Mouse (Mus musculus) olfactory bulb, adult 2 months (tissue): ENCODE measurements around the gene Zfp710. TPM values are rescaled to one million over a fixed set of nuclear protein-coding genes. Genes with fewer than 3 reads are reported as not detected.

Experiments used
- H3K27ac ChIP-seq: fragments of 200-500 bp; 2 replicates; pipeline ENCODE4 v1.5.1; 2012; ENCODE audit warnings: low read depth, low read length; ENCODE audit not compliant: insufficient read depth
- H3K4me1 ChIP-seq: fragments of 200-500 bp; 2 replicates; pipeline ENCODE4 v1.6.1; 2012; ENCODE audit warnings: low read length; ENCODE audit not compliant: control insufficient read depth, insufficient read depth
- H3K4me3 ChIP-seq: fragments of 200-500 bp; 2 replicates; pipeline ENCODE4 v1.5.1; 2012; ENCODE audit warnings: mild to moderate bottlenecking, low read depth, low read length, moderate library complexity; ENCODE audit not compliant: insufficient read depth
- CTCF ChIP-seq: fragments of 200-500 bp; IDR thresholded peaks from 2 replicates; pipeline ENCODE4 v1.5.1; 2012; ENCODE audit warnings: low read depth, mild to moderate bottlenecking, low read length, moderate library complexity; ENCODE audit not compliant: insufficient read depth
- POLR2A ChIP-seq: fragments of 200-500 bp; IDR thresholded peaks from 2 replicates; pipeline ENCODE4 v1.6.1; 2012; ENCODE audit warnings: mild to moderate bottlenecking, low read depth, low read length, moderate library complexity; ENCODE audit not compliant: insufficient read depth
- WGBS: fragments of 180-500 bp; shearing (Covaris S2); methylation state at CpG from one replicate; pipeline ENCODE4 v1.1.7; 2018; 5-methylcytosine and 5-hydroxymethylcytosine counted together
- polyA plus RNA-seq: library from polyadenylated mRNA; stranded (reverse); fragments of >200 nt; gene quantifications from 2 replicates; pipeline ENCODE4 v1.2.4, GENCODE M21; 2012; ENCODE audit warnings: low replicate concordance; ENCODE audit not compliant: missing spikeins, insufficient read depth, insufficient read length

Zfp710 gene
- polyA plus RNA-seq, 1 experiment = not detected

DNA sequence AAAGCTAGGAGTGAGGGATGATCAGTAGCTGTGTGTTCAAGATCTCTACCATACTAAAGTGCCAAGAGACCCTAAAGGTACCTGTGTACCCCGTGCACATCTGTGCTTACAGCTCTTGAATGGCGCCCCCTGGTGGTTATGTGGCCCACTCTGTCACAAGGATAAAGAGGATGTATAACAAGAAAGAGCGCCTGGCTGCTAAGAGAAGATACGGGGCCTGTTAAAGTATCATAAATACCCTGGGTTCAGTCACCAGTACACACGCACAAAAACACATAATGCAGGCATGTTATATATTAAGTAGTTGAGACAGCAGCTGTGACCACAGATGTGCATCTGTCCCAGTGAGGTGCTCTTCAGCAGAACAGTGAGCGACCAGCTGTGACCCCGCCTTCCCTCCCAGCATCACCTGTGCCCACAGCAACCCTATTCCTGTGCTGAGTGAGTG, 59.9 kb downstream of the Zfp710 start:
- Histone ChIP-seq H3K4me3 (no peak overlapping the region), H3K4me1 (no peaks in the 10 kb centered on the region), H3K27ac (no peak overlapping the region)
- 52% methylated on average over 7 of the region's 7 CpGs for WGBS
- TF ChIP-seq CTCF (no peak), POLR2A (no peak)

DNA sequence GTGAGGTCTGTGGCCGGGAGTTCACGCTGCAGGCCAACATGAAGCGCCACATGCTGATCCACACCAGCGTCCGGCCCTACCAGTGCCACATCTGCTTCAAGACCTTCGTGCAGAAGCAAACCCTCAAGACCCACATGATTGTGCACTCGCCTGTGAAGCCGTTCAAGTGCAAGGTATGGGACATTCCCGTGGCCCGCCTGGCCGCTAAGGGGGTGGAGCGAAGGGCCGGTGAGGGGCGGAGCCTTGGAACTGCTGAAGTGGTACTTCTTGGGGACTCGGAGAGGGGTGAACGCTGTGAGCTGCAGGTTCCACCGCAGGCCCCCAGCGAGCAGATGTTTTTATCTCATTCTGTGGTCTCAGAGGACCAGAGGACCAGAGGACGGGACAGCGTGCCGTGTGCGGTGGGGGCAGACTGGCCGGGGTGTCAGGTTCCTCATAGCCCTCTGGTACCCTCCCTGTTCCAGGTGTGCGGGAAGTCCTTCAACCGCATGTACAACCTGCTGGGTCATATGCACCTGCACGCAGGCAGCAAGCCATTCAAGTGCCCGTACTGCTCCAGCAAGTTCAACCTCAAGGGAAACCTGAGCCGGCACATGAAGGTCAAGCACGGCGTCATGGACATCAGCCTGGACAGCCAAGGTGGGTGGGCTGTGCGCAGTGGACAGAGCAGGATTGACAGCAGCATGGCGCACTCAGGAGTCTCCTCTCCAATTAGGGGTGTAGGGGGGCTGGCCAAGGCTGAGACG, 61.5 kb downstream of the Zfp710 start:
- TF ChIP-seq CTCF = no peak
- TF ChIP-seq POLR2A = no peak
- no peak overlapping the region for H3K27ac ChIP-seq
- H3K4me1 ChIP-seq = peaks cover 7% of the 10 kb centered on the region
- WGBS = 86% methylated on average over 33 of the region's 33 CpGs
- no peak overlapping the region for H3K4me3 ChIP-seq

DNA sequence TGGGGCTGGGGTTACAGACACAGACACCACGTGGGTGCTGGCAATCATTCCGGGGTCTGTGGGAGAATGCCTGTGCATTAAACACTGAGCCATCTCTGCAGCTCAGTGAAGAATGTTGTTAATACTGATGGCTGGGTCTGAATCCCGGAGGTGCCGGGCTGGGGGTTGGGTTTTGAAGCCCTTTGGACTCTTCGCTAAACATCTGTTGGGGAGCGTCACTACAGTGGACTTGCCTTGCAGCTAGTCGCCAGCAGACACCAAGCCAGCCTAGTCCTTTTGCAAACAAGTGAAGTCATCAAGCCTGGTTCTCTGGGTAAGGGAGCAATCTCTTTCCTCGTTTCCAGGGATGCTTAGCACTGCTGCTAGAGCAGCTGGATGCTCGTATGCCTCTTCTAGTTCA, 63.6 kb downstream of the Zfp710 start:
- WGBS = 73% methylated on average over 9 of the region's 9 CpGs
- H3K27ac ChIP-seq = no peak overlapping the region
- peaks cover 26% of the 10 kb centered on the region for H3K4me1 ChIP-seq
- no peak for TF ChIP-seq POLR2A
- TF ChIP-seq CTCF = no peak
- no peak overlapping the region for H3K4me3 ChIP-seq

DNA sequence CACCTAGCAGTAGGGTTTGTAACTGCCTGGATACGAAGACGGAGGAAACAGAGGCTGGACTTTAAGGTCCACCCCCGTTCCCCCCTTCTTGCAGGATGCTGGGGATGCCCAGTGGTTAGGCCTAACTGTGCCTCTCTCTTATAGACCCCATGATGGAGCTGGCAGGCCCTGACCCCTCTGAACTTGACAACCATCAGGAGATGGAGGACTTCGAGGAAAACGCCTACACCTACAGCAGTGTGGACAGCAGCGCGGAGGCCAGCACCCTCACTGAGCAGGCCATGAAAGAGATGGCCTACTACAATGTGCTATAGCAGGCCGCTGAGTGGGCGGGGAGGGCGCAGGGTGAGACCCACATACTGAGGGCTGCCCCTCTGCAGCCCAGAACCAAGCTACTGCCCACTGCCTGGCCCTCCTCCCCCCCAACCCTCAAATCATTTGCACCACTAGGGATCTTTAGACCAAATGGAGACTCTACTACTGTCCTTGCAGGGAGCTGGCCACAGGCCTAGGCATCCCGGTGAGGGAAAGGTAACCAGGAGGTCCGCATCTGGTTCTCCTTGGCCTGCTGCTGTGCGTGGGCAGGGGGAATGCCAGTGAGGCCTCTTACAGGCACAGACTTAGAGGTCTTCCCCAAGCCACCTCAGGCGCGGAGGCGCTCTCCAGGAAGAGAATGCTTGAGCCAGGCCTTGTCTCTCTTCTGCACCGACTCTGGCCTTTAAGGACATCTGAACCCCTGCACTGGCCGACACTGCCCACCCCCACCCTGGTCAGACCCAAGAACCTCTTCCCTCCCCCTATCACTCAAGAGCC, 65.8 kb downstream of the Zfp710 start:
- no peak overlapping the region for H3K4me3 ChIP-seq
- H3K4me1 ChIP-seq = peaks cover 34% of the 10 kb centered on the region
- no peak overlapping the region for H3K27ac ChIP-seq
- 92% methylated on average over 18 of the region's 18 CpGs for WGBS
- TF ChIP-seq POLR2A (no peak), CTCF (no peak)

GRCm38 (mm10) chr7:80091004-80091865, 66.6 kb downstream of the Zfp710 start:
- peak overlapping the region; percentile 74; the same call in 1 of the 2 replicates for H3K27ac ChIP-seq
- no peak overlapping the region for H3K4me3 ChIP-seq
- 64% methylated on average over 13 of the region's 13 CpGs for WGBS
- peaks cover 41% of the 10 kb centered on the region for H3K4me1 ChIP-seq
- TF ChIP-seq POLR2A = no peak
- no peak for TF ChIP-seq CTCF

DNA sequence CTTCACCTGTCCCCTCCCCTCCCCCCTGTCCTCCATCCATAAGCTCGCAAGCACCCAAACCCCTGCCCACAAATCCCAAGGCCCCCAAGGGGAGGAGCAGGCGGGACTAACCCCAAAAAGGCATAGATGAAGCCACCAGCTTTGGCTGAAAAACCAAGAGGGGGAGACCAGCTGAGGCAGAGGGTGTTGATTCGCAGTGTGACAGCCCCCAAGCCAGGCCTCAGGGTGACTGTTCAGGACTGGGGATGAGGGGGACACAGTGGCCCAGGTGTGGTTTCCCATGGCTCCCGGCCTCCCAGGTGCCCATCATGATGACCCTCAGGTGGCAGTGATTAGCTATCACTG, 67.2 kb downstream of the Zfp710 start:
- Histone ChIP-seq H3K27ac (peak overlapping the region; percentile 74), H3K4me1 (peaks cover 41% of the 10 kb centered on the region), H3K4me3 (no peak overlapping the region)
- TF ChIP-seq CTCF (no peak), POLR2A (no peak)
- WGBS = 69% methylated on average over 4 of the region's 4 CpGs

GRCm38 (mm10) chr7:80092351-80093046, 67.9 kb downstream of the Zfp710 start:
- no peak for TF ChIP-seq CTCF
- no peak for TF ChIP-seq POLR2A
- 22% methylated on average over 9 of the region's 9 CpGs for WGBS
- H3K27ac ChIP-seq = peak overlapping the region; percentile 74

GRCm38 (mm10) chr7:80094481-80094880, 69.9 kb downstream of the Zfp710 start:
- WGBS = 37% methylated on average over 5 of the region's 5 CpGs
- no peak overlapping the region for H3K4me3 ChIP-seq
- peaks cover 41% of the 10 kb centered on the region for H3K4me1 ChIP-seq
- TF ChIP-seq CTCF (no peak), POLR2A (no peak)
- H3K27ac ChIP-seq = no peak overlapping the region

More at GRCm38 (mm10) chr7:80092351-80093046, 67.9 kb downstream of the Zfp710 start:
- peaks cover 41% of the 10 kb centered on the region for H3K4me1 ChIP-seq
- H3K4me3 ChIP-seq = no peak overlapping the region
